Comparison of ENCODE assay signal across 21 mouse cellular contexts in the genomic region with DNA sequence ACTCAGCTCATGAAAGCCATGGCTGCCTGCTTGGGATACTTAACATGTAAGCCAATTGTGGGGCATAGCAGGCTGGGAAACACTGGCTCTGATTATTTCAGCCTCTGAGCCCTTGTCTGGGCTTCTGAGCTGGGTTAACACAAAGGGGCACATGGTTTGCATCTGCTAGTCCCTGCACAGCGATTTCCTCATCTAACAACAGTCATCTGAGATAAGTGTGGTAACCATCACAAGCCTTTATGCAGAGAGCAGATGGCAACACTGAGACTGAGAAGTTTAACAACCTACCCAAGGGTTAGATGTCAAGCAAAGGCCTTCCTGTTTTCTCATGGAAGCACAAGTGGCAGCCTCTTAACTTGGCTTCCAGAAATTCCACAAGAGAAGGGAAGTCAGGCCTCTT. TPM values are rescaled to one million over a fixed set of nuclear protein-coding genes. Genes with fewer than 3 reads are reported as not detected.
DNase-seq lines count a peak whose midpoint lies in the region; ATAC-seq and TF ChIP-seq lines count a peak whose summit lies in the region.
"Had no signal": no experiment of that assay in that cellular context is flagged by ENCODE, and none has a peak within 500 bp of the region (broad histone marks: within the 10 kb centered on the region; RNA-seq: fewer than 3 reads in every experiment).

No protein-coding gene starts in this region.

- no peaks in the 10 kb centered on the region for H3K27me3 ChIP-seq in heart, embryonic 14.5 days (ENCODE audit: control insufficient read depth, insufficient read depth, low read length)
- H3K27me3 ChIP-seq in MEL (ENCODE audit: control insufficient read depth in 1 of 2, insufficient read depth in 2 of 2, low read length in 2 of 2) = no peaks in the 10 kb centered on the region
- H3K27me3 ChIP-seq in limb, embryonic 10.5 days (ENCODE audit: low read depth, poor library complexity, severe bottlenecking) = no peaks in the 10 kb centered on the region
- no peaks in the 10 kb centered on the region for H3K27me3 ChIP-seq in cerebellum, adult 2 months (ENCODE audit: control insufficient read depth, insufficient read depth, low read length)
- no peaks in the 10 kb centered on the region for H3K27me3 ChIP-seq in forebrain, embryonic 13.5 days
- H3K27me3 ChIP-seq: CH12.LX; liver, embryonic 13.5 days; midbrain, embryonic 13.5 days had no signal

- no peak overlapping the region for H3K9ac ChIP-seq in heart, embryonic 14.5 days (ENCODE audit: low read length)
- H3K9ac ChIP-seq in MEL (ENCODE audit: control insufficient read depth, low read depth, low read length, poor library complexity, severe bottlenecking) = no peak overlapping the region
- no peak overlapping the region for H3K9ac ChIP-seq in forebrain, embryonic 13.5 days
- H3K9ac ChIP-seq: liver, embryonic 13.5 days; midbrain, embryonic 13.5 days had no signal

- TF ChIP-seq POLR2A in MEL (IDR thresholded peaks at IDR 0.05; ENCODE audit: control insufficient read depth in 1 of 2, insufficient read depth in 1 of 2, low read depth in 1 of 2, low read length in 2 of 2, poor library complexity in 1 of 2) = no peak
- TF ChIP-seq POLR2A in bone marrow macrophage, adult 2 months (IDR thresholded peaks at IDR 0.05; ENCODE audit: borderline replicate concordance, low read depth, low read length) = no peak
- no peak for TF ChIP-seq POLR2A in cerebellum, adult 2 months (IDR thresholded peaks at IDR 0.05; ENCODE audit: borderline replicate concordance, insufficient read depth, low read length)

- H3K36me3 ChIP-seq in heart, embryonic 14.5 days (ENCODE audit: control insufficient read depth, insufficient read depth, low read length) = no peaks in the 10 kb centered on the region
- H3K36me3 ChIP-seq in MEL (ENCODE audit: control insufficient read depth in 1 of 2, insufficient read depth in 2 of 2, low read length in 2 of 2) = peaks cover 1 to 51% of the 10 kb centered on the region in 2 experiments; a peak in 3 of 4 replicates
- H3K36me3 ChIP-seq in limb, embryonic 10.5 days = no peaks in the 10 kb centered on the region
- H3K36me3 ChIP-seq in forebrain, embryonic 13.5 days (ENCODE audit: poor library complexity, severe bottlenecking) = no peaks in the 10 kb centered on the region
- H3K36me3 ChIP-seq: liver, embryonic 13.5 days; midbrain, embryonic 13.5 days had no signal

- peak overlapping the region; percentile 35 to 56; a peak in 3 of 4 replicates for H3K27ac ChIP-seq in heart, embryonic 14.5 days (replicated peaks in 1 of 2; ENCODE audit: control insufficient read depth in 1 of 2, insufficient read depth in 1 of 2, low read depth in 2 of 2, low read length in 2 of 2)
- H3K27ac ChIP-seq in MEL (ENCODE audit: control insufficient read depth, low read depth, low read length) = no peak overlapping the region
- H3K27ac ChIP-seq in bone marrow macrophage, adult 2 months (ENCODE audit: insufficient read depth, low read depth, low read length) = 0 out of 2 replicates have a peak overlapping the region, but pooled peaks have one; percentile 7
- peak overlapping the region; percentile 46; the same call in 1 of the 2 replicates for H3K27ac ChIP-seq in limb, embryonic 10.5 days
- no peak overlapping the region for H3K27ac ChIP-seq in cerebellum, adult 2 months (ENCODE audit: insufficient read depth, low read length)
- no peak overlapping the region for H3K27ac ChIP-seq in forebrain, embryonic 13.5 days
- H3K27ac ChIP-seq: kidney, postnatal 0 days; liver, embryonic 13.5 days; midbrain, embryonic 13.5 days; stomach, postnatal 0 days had no signal

- H3K4me2 ChIP-seq in heart, embryonic 14.5 days (ENCODE audit: low read length) = no peak overlapping the region
- H3K4me2 ChIP-seq in forebrain, embryonic 13.5 days = no peak overlapping the region
- H3K4me2 ChIP-seq: liver, embryonic 13.5 days; midbrain, embryonic 13.5 days had no signal

- TF ChIP-seq RAD21 in MEL (IDR thresholded peaks at IDR 0.05; ENCODE audit: low read depth, low read length) = no peak

- no peaks in the 10 kb centered on the region for H3K9me3 ChIP-seq in heart, embryonic 14.5 days (ENCODE audit: control insufficient read depth, low read length)
- no peaks in the 10 kb centered on the region for H3K9me3 ChIP-seq in MEL (replicated peaks; ENCODE audit: insufficient read depth, low read length)
- no peaks in the 10 kb centered on the region for H3K9me3 ChIP-seq in limb, embryonic 10.5 days (replicated peaks)
- no peaks in the 10 kb centered on the region for H3K9me3 ChIP-seq in forebrain, embryonic 13.5 days (replicated peaks)
- H3K9me3 ChIP-seq: liver, embryonic 13.5 days; midbrain, embryonic 13.5 days had no signal

- H3K4me1 ChIP-seq in heart, embryonic 14.5 days (ENCODE audit: control insufficient read depth in 2 of 2, insufficient read depth in 2 of 2, low read length in 2 of 2) = peaks cover 10 to 27% of the 10 kb centered on the region in 2 experiments; a peak in 3 of 4 replicates
- H3K4me1 ChIP-seq in MEL (ENCODE audit: control insufficient read depth in 1 of 2, insufficient read depth in 2 of 2, low read length in 2 of 2) = peaks cover 20 to 31% of the 10 kb centered on the region in 2 experiments
- peaks cover 58% of the 10 kb centered on the region for H3K4me1 ChIP-seq in bone marrow macrophage, adult 2 months (ENCODE audit: control insufficient read depth, insufficient read depth, low read length)
- peaks cover 25% of the 10 kb centered on the region for H3K4me1 ChIP-seq in limb, embryonic 10.5 days
- H3K4me1 ChIP-seq in cerebellum, adult 2 months (ENCODE audit: control insufficient read depth, insufficient read depth, low read length) = no peaks in the 10 kb centered on the region
- H3K4me1 ChIP-seq in forebrain, embryonic 13.5 days = peaks cover 13% of the 10 kb centered on the region

- WGBS in heart, embryonic 14.5 days = 15% methylated on average over 1 of the region's 1 CpGs
- 65% methylated on average over 1 of the region's 1 CpGs for WGBS in limb, embryonic 10.5 days
- 76% methylated on average over 1 of the region's 1 CpGs for WGBS in cerebellum, adult 2 months
- 68% methylated on average over 1 of the region's 1 CpGs for WGBS in forebrain, embryonic 13.5 days

- no peak overlapping the region for H3K4me3 ChIP-seq in heart, embryonic 14.5 days (ENCODE audit: control insufficient read depth in 1 of 2, insufficient read depth in 1 of 2, low read depth in 1 of 2, low read length in 2 of 2)
- H3K4me3 ChIP-seq in MEL (ENCODE audit: control insufficient read depth in 1 of 2, insufficient read depth in 1 of 2, low read depth in 2 of 2, low read length in 2 of 2) = no peak overlapping the region
- no peak overlapping the region for H3K4me3 ChIP-seq in bone marrow macrophage, adult 2 months (ENCODE audit: insufficient read depth, low read length)
- no peak overlapping the region for H3K4me3 ChIP-seq in limb, embryonic 10.5 days
- no peak overlapping the region for H3K4me3 ChIP-seq in cerebellum, adult 2 months (replicated peaks; ENCODE audit: insufficient read depth, low read depth, low read length)
- H3K4me3 ChIP-seq in forebrain, embryonic 13.5 days = no peak overlapping the region
- H3K4me3 ChIP-seq: liver, embryonic 13.5 days; midbrain, embryonic 13.5 days had no signal

- TF ChIP-seq EP300 in MEL (IDR thresholded peaks at IDR 0.05; ENCODE audit: low read depth in 1 of 2, low read length in 2 of 2) = no peak

- ATAC-seq in heart, embryonic 14.5 days (ENCODE audit: insufficient number of reproducible peaks, insufficient read depth, low FRiP score, low read depth) = no peak
- no peak for ATAC-seq in forebrain, embryonic 13.5 days
- ATAC-seq: activated CD4-positive, CD25-positive, alpha-beta regulatory T cell, adult 4 months; forebrain, embryonic 16.5 days; intestine, postnatal 0 days; midbrain, embryonic 13.5 days had no signal

- DNase-seq in heart, postnatal 4 days = no peak
- peak; percentile 43 for DNase-seq in MEL (ENCODE audit: low read depth, low spot score)
- DNase-seq in limb, embryonic 10.5 days (ENCODE audit: low spot score) = no peak
- DNase-seq in cerebellum, adult 2 months = no peak
- no peak for DNase-seq in cerebellum, adult 11 months
- DNase-seq: adrenal gland, postnatal 36 days; cerebellum, postnatal 36 days; gastrocnemius, postnatal 10 days; liver, embryonic 13.5 days; lung, postnatal 10 days; thymus, postnatal 36 days had no signal

- H3K79me2 ChIP-seq in MEL (ENCODE audit: control insufficient read depth, insufficient read depth, low read length, poor library complexity) = peaks cover 45% of the 10 kb centered on the region

- no peak for TF ChIP-seq CTCF in MEL (IDR thresholded peaks at IDR 0.05 in 2 of 3, conservative IDR thresholded peaks at IDR 0.05 in 1 of 3; ENCODE audit: control insufficient read depth in 1 of 3, insufficient read depth in 1 of 3, low read depth in 2 of 3, low read length in 3 of 3, poor library complexity in 1 of 3, severe bottlenecking in 1 of 3)
- no peak for TF ChIP-seq CTCF in bone marrow macrophage, adult 2 months (IDR thresholded peaks at IDR 0.05; ENCODE audit: low read depth, low read length)
- TF ChIP-seq CTCF in cerebellum, adult 2 months (IDR thresholded peaks at IDR 0.05; ENCODE audit: borderline replicate concordance, insufficient read depth, low read depth, low read length) = no peak

TF ChIP-seq in MEL, 35 proteins besides CTCF, POLR2A, EP300 and RAD21:
- TF ChIP-seq ETS1 (IDR thresholded peaks at IDR 0.05; ENCODE audit: low read depth, low read length) = 0 out of 2 replicates have a peak, but pooled peaks have one; percentile 37
- no peak for TF ChIP-seq TAL1 (IDR thresholded peaks at IDR 0.05; ENCODE audit: low read length)
- TF ChIP-seq ZNF384 (IDR thresholded peaks at IDR 0.05; ENCODE audit: low read depth, low read length) = no peak
- peak; percentile 10; the same call in 1 of the 2 replicates for TF ChIP-seq ELF1 (IDR thresholded peaks at IDR 0.05; ENCODE audit: low read depth, low read length)
- TF ChIP-seq ZMIZ1 (IDR thresholded peaks at IDR 0.05; ENCODE audit: low read depth, low read length) = no peak
- TF ChIP-seq KAT2A (conservative IDR thresholded peaks at IDR 0.05; ENCODE audit: low read depth, low read length) = no peak
- 0 out of 2 replicates have a peak, but pooled peaks have one; percentile 32 for TF ChIP-seq TCF12 (IDR thresholded peaks at IDR 0.05; ENCODE audit: low read depth, low read length)

RNA-seq across cellular contexts. Expression of gene Cd44, which starts 25.3 kb away (rescaled TPM):
- 22.9 and 24.3 TPM in 2 replicates for polyA plus RNA-seq in heart, embryonic 14.5 days (2014; fragmentation: Nextera tagmentation; extraction: Ambion mirVana)
- total RNA-seq in heart, postnatal 4 days (2021) = 10 to 100 TPM; 26.7 to 28.2 TPM
- 43.8 and 58.5 TPM in 2 replicates for total RNA-seq in MEL (2012; rRNA removed)
- polyA plus RNA-seq in MEL (2012; ENCODE audit: insufficient read depth in 1 of 2, insufficient read length in 2 of 2, low read depth in 1 of 2, low replicate concordance in 2 of 2, missing spikeins in 1 of 2) = 100 to 1,000 TPM in 1 of 2 experiments, 10 to 100 TPM in 1; 53.9 to 226 TPM
- polyA plus RNA-seq in bone marrow macrophage, adult 2 months (2012; ENCODE audit: insufficient read depth, insufficient read length, missing spikeins) = 141 and 156 TPM in 2 replicates
- polyA plus RNA-seq in limb, embryonic 10.5 days (2016; fragmentation: Nextera tagmentation; extraction: Ambion mirVana) = 3.2 and 3.4 TPM in 2 replicates
- polyA plus RNA-seq in cerebellum, adult 2 months (2012; rRNA removed) = 4.1 and 4.5 TPM in 2 replicates
- polyA plus RNA-seq in forebrain, embryonic 13.5 days (2015; fragmentation: Nextera tagmentation; extraction: Ambion mirVana) = 1.2 and 1.6 TPM in 2 replicates

Comparison
In these comparisons a context has a peak if more than half of its experiments do, and no peak if none do; other contexts are left out.
1. H3K27ac ChIP-seq: peak in heart, embryonic 14.5 days (2 of 2), bone marrow macrophage, adult 2 months (single experiment) and limb, embryonic 10.5 days (single experiment); none in MEL (single experiment), cerebellum, adult 2 months (single experiment) and forebrain, embryonic 13.5 days (single experiment).